Mouse (Mus musculus): ENCODE measurements at regions not wholly inside any gene's neighbourhood (a gene's known extent, or its start where the extent isn't known, plus 50 kb on each side); places are given as distances from the start of the nearest gene placed in this dataset.

DNA sequence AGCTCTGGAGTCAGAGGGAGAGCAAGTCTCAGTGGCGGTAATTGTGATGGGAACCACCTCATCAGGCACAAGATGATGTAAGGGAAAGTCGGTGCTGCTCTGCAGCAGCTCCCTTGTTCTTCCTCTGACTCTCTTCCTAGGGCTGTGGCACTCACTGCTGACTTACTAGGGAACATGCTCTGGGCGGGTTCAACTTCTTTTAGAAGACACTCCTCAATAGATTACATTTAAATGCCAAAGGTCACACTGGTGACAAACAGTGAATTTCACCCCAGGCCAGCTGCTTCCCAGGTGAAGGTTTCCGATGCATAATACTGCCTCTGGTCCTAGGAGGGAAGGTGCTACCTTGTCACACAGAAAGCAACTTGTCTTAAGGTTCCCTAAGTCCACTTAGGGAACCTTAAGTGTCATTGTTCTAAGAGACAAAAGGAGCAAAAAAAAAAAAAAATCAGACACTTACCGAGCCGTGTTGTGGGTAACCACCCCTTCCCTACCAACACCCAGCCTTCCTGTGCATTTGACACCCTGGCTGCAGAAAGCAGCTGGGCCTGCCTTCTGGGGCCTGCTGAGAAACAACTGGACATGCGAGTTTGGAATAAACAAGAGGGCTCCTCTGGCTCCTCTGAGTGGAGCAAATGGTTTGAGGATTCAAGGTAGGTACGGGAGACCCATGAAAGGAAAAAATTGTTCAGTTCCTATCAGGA, 135.0 kb downstream of the Pja1 start:
- Histone ChIP-seq H3K4me1 (ENCODE audit: control insufficient read depth, insufficient read depth, low read length) (0 out of 2 replicates have a peak, but pooled peaks cover 6% of the 10 kb centered on the region), H3K27ac (ENCODE audit: low read depth, low read length) (no peak overlapping the region), H3K9ac (ENCODE audit: low read length) (no peak overlapping the region), H3K4me2 (ENCODE audit: low read depth) (no peak overlapping the region), H3K27me3 (ENCODE audit: control insufficient read depth, insufficient read depth, low read length) (peaks cover 8% of the 10 kb centered on the region), H3K9me3 (ENCODE audit: control insufficient read depth, low read length) (no peaks in the 10 kb centered on the region), H3K36me3 (ENCODE audit: control insufficient read depth, insufficient read depth, low read length) (no peaks in the 10 kb centered on the region), H3K4me3 (ENCODE audit: low read depth, low read length) (no peak overlapping the region)
- no peak for DNase-seq (ENCODE audit: low spot score)
- 39% methylated on average over 8 of the region's 8 CpGs for WGBS
- ATAC-seq (ENCODE audit: insufficient read depth, low FRiP score, low TSS enrichment), result no peak

DNA sequence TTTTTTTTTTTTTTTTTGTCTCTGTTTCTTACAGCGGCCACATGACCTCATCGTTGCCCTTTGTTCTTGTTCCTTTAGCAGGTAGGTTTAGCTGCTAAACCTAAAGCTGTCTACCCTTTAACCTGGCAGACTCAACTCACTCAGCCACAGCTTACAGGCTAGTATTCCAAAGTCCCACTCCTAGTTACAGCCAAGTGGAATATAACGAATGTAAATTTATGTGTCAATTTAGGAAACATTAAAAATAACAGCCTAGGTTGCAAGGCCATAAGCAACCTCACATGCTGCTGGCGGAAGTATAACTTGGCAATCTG, 138.7 kb downstream of the Pja1 start:
- 43% methylated on average over 4 of the region's 4 CpGs for WGBS
- Histone ChIP-seq H3K36me3 (ENCODE audit: control insufficient read depth, insufficient read depth, low read length) (no peaks in the 10 kb centered on the region), H3K9ac (ENCODE audit: low read length) (no peak overlapping the region), H3K4me3 (ENCODE audit: low read depth, low read length) (no peak overlapping the region), H3K27ac (ENCODE audit: low read depth, low read length) (0 out of 2 replicates have a peak overlapping the region, but pooled peaks have one; percentile 6), H3K4me1 (ENCODE audit: control insufficient read depth, insufficient read depth, low read length) (0 out of 2 replicates have a peak, but pooled peaks cover 6% of the 10 kb centered on the region), H3K9me3 (ENCODE audit: control insufficient read depth, low read length) (no peaks in the 10 kb centered on the region), H3K4me2 (ENCODE audit: low read depth) (no peak overlapping the region), H3K27me3 (ENCODE audit: control insufficient read depth, insufficient read depth, low read length) (peaks cover 2% of the 10 kb centered on the region)
- DNase-seq (ENCODE audit: low spot score) (no peak), ATAC-seq (ENCODE audit: insufficient read depth, low FRiP score, low TSS enrichment) (no peak)

DNA sequence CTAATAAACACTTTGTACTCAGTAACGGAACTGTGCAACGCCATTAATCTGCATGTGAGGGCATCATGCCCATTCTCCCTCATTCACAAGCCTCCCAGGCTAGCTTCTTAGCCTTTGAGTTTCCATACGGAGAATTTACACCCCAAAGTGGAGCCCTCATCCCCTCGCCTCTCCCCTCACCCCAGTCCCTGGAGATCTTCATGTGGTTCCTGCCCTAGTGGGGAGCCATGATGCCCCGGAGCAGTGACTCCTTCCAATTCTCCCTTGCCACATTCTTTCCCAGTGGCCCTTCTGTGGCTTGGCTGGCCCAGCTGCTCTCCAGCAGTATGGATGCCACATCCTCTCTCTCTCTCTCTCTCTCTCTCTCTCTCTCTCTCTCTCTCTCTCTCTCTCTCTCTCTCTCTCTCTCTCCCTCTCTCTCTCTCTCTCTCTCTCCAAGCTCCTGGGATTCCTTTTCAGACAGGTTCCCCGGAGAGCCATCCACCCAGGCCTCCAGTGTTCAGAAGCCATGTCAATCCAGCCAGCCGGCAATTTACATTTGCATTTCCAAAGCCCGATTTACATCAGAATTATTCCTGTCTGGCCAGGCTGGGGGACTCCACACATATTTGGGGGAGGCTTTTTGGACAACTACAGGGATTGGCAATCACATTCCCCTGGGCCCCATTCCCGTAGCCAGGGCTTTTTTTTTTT, 139.2 kb downstream of the Pja1 start:
- peak; percentile 74 for ATAC-seq (ENCODE audit: insufficient read depth, low FRiP score, low TSS enrichment)
- Histone ChIP-seq H3K9ac (ENCODE audit: low read length) (no peak overlapping the region), H3K9me3 (ENCODE audit: control insufficient read depth, low read length) (no peaks in the 10 kb centered on the region), H3K27ac (ENCODE audit: low read depth, low read length) (no peak overlapping the region), H3K4me2 (ENCODE audit: low read depth) (no peak overlapping the region), H3K4me3 (ENCODE audit: low read depth, low read length) (no peak overlapping the region), H3K27me3 (ENCODE audit: control insufficient read depth, insufficient read depth, low read length) (peaks cover 2% of the 10 kb centered on the region), H3K4me1 (ENCODE audit: control insufficient read depth, insufficient read depth, low read length) (0 out of 2 replicates have a peak, but pooled peaks cover 5% of the 10 kb centered on the region), H3K36me3 (ENCODE audit: control insufficient read depth, insufficient read depth, low read length) (no peaks in the 10 kb centered on the region)
- DNase-seq (ENCODE audit: low spot score), result peak; percentile 40
- 49% methylated on average over 9 of the region's 9 CpGs for WGBS

DNA sequence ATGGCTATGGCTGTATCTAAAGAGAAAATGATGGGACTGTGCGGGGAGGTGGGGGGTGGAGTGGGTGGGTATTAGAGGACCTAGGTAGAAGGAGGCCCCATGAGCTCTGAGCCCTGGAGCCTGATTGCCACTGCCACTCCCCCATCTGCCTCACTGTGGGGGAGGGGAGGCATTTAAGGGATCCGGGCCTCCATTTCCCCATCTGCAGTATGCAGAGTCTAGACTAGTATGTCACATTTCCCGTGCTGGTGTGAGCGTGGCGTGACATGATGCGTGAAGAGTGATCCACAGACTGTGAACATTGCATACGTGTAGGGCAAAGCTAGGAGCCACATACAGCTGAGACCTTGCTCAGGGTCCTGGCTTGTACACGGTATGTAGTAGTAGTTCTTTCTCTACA, 140.7 kb downstream of the Pja1 start:
- no peaks in the 10 kb centered on the region for H3K9me3 ChIP-seq (ENCODE audit: control insufficient read depth, low read length)
- H3K27me3 ChIP-seq (ENCODE audit: control insufficient read depth, insufficient read depth, low read length), result peaks cover 2% of the 10 kb centered on the region
- H3K4me1 ChIP-seq (ENCODE audit: control insufficient read depth, insufficient read depth, low read length), result no peaks in the 10 kb centered on the region
- no peak overlapping the region for H3K4me3 ChIP-seq (ENCODE audit: low read depth, low read length)
- WGBS, result 84% methylated on average over 8 of the region's 8 CpGs
- H3K27ac ChIP-seq (ENCODE audit: low read depth, low read length), result no peak overlapping the region
- no peaks in the 10 kb centered on the region for H3K36me3 ChIP-seq (ENCODE audit: control insufficient read depth, insufficient read depth, low read length)
- no peak overlapping the region for H3K4me2 ChIP-seq (ENCODE audit: low read depth)
- DNase-seq (ENCODE audit: low spot score) (no peak), ATAC-seq (ENCODE audit: insufficient read depth, low FRiP score, low TSS enrichment) (no peak)
- no peak overlapping the region for H3K9ac ChIP-seq (ENCODE audit: low read length)

DNA sequence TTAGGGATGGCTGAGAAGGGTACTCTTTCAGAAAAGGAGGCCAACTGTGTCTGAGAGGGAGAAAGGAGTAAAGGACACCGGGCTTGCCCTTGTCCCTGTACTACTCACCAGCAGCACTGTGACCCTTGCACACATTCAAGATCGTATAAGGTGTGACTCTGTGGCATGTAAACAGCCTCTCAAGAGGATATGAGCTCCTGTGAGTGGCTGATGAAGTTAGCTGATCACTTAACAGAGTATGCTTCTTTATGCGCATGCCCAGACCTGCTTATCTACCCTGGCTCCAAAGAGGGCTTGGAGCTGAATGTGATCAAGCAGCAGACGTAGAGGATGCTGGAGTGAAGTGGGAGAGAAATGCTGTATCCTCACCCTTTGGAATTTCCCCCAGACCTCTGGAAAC, 142.5 kb downstream of the Pja1 start:
- no peak overlapping the region for H3K4me2 ChIP-seq (ENCODE audit: low read depth)
- no peak for ATAC-seq (ENCODE audit: insufficient read depth, low FRiP score, low TSS enrichment)

DNA sequence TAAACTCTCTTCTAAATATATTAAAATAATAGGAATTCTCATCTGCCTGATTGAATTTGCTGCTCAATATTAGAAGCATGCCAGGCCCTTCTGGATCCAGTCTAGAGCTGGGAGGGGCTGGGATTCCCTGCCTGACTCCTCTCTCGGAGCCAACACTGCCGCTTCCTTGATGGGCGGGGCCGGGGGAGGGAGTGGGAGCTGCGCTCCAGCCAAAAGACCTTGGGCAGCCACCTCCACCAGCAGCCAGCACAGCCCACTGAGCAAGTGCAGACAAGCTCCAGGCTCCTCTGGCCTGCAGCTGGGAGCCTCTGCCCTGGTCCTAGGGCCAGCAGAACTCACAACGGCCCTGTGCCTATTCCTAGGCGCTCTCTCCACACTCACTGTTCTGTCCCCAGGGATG, 144.9 kb downstream of the Pja1 start:
- Histone ChIP-seq H3K9me3 (ENCODE audit: control insufficient read depth, low read length) (no peaks in the 10 kb centered on the region), H3K4me3 (ENCODE audit: low read depth, low read length) (no peak overlapping the region), H3K27ac (ENCODE audit: low read depth, low read length) (no peak overlapping the region), H3K9ac (ENCODE audit: low read length) (no peak overlapping the region), H3K4me1 (ENCODE audit: control insufficient read depth, insufficient read depth, low read length) (no peaks in the 10 kb centered on the region), H3K36me3 (ENCODE audit: control insufficient read depth, insufficient read depth, low read length) (no peaks in the 10 kb centered on the region), H3K27me3 (ENCODE audit: control insufficient read depth, insufficient read depth, low read length) (peaks cover 6% of the 10 kb centered on the region; the same call in 1 of the 2 replicates), H3K4me2 (ENCODE audit: low read depth) (no peak overlapping the region)
- WGBS, result 26% methylated on average over 7 of the region's 7 CpGs
- DNase-seq (ENCODE audit: low spot score) (no peak), ATAC-seq (ENCODE audit: insufficient read depth, low FRiP score, low TSS enrichment) (no peak)

More for the DNA sequence above, 142.5 kb downstream of the Pja1 start:
- H3K9ac ChIP-seq (ENCODE audit: low read length), result no peak overlapping the region
- H3K36me3 ChIP-seq (ENCODE audit: control insufficient read depth, insufficient read depth, low read length), result no peaks in the 10 kb centered on the region
- H3K4me1 ChIP-seq (ENCODE audit: control insufficient read depth, insufficient read depth, low read length), result no peaks in the 10 kb centered on the region
- no peak overlapping the region for H3K27ac ChIP-seq (ENCODE audit: low read depth, low read length)
- H3K27me3 ChIP-seq (ENCODE audit: control insufficient read depth, insufficient read depth, low read length), result peaks cover 6% of the 10 kb centered on the region
- no peak for DNase-seq (ENCODE audit: low spot score)
- WGBS, result 81% methylated on average over 4 of the region's 4 CpGs
- H3K4me3 ChIP-seq (ENCODE audit: low read depth, low read length), result no peak overlapping the region
- H3K9me3 ChIP-seq (ENCODE audit: control insufficient read depth, low read length), result no peaks in the 10 kb centered on the region

DNA sequence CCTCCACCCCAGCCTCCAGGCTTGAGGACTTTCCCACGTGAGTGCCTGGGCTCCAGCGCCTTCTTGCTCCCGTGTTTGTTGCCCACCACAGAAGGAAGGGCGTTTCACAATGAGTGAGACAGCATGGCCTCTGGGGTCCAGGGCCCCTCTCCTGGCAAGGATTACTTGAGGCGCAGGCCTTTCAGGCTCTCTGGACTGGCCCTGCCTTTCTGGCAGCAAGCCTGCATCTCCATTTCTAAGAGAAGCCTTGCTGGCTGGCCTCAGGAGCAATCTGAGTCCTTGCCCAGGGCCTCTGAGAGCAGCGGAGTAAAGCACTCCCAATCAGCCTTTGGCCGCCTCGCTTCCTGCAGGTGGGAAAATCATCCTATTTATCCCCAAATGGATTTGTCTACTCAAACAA, 145.6 kb downstream of the Pja1 start:
- WGBS, result 55% methylated on average over 8 of the region's 8 CpGs
- DNase-seq (ENCODE audit: low spot score), result no peak
- no peaks in the 10 kb centered on the region for H3K9me3 ChIP-seq (ENCODE audit: control insufficient read depth, low read length)
- H3K27me3 ChIP-seq (ENCODE audit: control insufficient read depth, insufficient read depth, low read length), result peaks cover 6% of the 10 kb centered on the region; the same call in 1 of the 2 replicates
- ATAC-seq (ENCODE audit: insufficient read depth, low FRiP score, low TSS enrichment), result no peak
- H3K4me2 ChIP-seq (ENCODE audit: low read depth), result no peak overlapping the region
- no peaks in the 10 kb centered on the region for H3K4me1 ChIP-seq (ENCODE audit: control insufficient read depth, insufficient read depth, low read length)
- no peak overlapping the region for H3K9ac ChIP-seq (ENCODE audit: low read length)
- no peak overlapping the region for H3K4me3 ChIP-seq (ENCODE audit: low read depth, low read length)
- H3K27ac ChIP-seq (ENCODE audit: low read depth, low read length), result no peak overlapping the region
- no peaks in the 10 kb centered on the region for H3K36me3 ChIP-seq (ENCODE audit: control insufficient read depth, insufficient read depth, low read length)

DNA sequence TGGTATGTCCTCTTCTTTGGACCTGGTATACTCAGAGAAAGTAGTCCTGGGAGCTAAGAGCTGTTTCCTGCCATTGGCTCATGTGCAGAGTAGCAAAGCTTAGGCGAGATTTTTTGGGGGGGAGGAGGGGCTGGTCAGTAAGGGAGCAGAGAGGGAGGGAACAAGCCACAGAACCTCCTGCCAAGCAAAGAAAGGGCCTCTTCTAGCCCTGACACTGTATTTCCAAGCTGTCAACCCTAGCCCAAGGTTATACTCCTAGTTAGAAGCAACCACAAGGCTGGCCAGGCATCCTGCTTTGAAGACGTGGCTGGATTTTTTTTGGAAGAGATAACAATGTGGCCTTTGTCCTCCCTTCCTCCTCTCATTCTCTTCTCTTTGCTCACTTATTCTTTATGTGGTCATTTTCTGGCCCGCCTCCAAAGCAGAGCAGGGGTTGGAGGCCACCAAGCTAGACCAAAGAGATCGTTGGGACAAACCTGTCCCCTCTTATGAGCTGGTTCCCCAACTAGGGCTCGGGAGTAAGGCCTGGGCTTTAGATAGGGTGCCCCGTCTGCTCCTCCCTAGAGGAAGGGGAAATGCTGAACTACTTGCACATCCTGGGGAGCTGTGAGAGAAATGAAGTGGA, 146.4 kb downstream of the Pja1 start:
- Histone ChIP-seq H3K36me3 (ENCODE audit: control insufficient read depth, insufficient read depth, low read length) (no peaks in the 10 kb centered on the region), H3K27ac (ENCODE audit: low read depth, low read length) (no peak overlapping the region), H3K4me3 (ENCODE audit: low read depth, low read length) (no peak overlapping the region), H3K4me2 (ENCODE audit: low read depth) (no peak overlapping the region), H3K4me1 (ENCODE audit: control insufficient read depth, insufficient read depth, low read length) (no peaks in the 10 kb centered on the region), H3K9me3 (ENCODE audit: control insufficient read depth, low read length) (no peaks in the 10 kb centered on the region), H3K9ac (ENCODE audit: low read length) (no peak overlapping the region), H3K27me3 (ENCODE audit: control insufficient read depth, insufficient read depth, low read length) (peaks cover 6% of the 10 kb centered on the region; the same call in 1 of the 2 replicates)
- DNase-seq (ENCODE audit: low spot score) (no peak), ATAC-seq (ENCODE audit: insufficient read depth, low FRiP score, low TSS enrichment) (no peak)
- WGBS, result 51% methylated on average over 6 of the region's 6 CpGs
